Mouse (Mus musculus): ENCODE results near the gene Lcn9. TPM values are rescaled to one million over a fixed set of nuclear protein-coding genes. Genes with fewer than 3 reads are reported as not detected.
"Not testable (repeated sequence)": the region's sequence is repeated elsewhere in the genome, so short reads cannot be mapped to it uniquely, and the experiment has no call there.

Lcn9 gene
- not detected for total RNA-seq (2022)

DNA sequence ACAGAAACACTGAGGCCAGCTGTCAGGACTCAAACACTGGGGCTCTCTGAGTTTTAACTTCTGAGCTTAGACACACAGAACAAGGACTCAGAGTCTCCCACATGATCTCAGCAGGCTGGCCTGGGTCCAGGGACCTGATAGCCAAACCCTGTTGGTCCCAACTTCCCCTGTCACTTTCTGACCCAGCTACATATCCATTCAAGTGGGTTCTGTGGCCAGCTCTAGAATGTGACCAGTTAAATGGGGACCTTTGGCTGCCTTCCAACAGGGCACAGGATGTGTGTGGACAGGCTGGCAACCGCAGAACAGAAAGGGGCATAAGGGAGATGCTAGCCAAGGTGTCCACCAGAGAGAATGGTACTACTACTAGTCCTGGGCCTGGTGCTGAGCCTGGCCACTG, at the start of gene Lcn9:
Lcn9 (plus strand) TSS at position 348 of the 400 bp plus-strand sequence.
- no peak for DNase-seq (ENCODE audit: low spot score)

DNA sequence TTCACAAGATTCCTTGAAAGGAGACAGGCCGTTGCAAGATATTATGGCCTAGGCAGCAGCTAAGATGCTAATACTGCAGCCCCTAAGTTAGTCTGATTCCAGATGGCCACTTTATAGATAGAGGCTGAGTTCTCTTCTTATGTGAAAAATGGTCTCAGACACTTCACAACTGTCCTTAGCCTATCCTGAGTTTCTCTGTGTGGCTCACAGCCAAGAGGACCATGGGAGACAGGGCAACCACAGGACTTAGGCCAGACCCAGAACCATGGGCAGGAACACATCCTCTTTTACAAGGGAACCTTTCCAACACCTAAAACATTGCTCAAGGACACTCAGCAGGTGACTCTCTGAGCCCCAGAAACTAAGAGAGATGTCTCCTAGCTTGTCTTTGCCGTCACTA, 49.4 kb upstream of the Lcn9 start:
- DNase-seq (ENCODE audit: low spot score), result no peak

DNA sequence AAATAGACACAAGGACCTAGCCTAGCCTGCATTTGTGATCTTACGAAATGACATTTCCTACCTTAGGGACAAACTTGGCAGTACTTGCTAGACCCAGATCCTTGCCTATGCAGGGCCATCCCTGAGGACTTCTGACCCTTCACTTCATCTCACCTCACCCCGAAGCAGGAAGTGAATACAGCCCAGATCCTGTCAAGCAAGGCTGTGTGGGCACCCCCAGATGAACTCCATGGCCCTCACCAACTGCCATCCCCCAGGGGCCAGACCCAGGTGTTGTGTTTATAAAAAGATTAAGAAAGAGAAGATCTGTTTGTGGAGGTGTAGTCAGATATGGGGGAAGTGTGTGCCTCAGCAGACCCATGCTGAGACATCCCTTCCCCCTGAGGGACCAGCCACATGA, 48.3 kb upstream of the Lcn9 start:
- no peak for DNase-seq (ENCODE audit: low spot score)

DNA sequence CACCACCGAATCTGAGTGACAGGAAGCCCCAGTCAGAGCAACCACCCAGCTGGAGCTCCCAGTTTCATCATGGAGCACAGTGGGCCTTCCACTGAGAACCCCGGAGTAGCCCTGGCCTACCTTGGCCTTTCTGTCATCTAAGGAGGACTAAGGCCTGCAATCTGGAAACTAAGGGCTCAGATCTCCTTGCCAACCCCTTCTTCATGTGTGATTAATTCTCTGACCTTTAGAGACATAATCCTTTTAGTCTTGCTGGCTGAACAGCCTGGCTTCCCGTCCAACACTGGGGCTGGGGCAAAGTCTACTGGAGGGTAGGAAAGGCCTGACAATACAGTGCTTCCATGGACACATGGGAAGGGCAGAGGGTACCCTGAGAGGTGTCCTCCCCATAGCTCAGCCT, 47.0 kb upstream of the Lcn9 start:
- DNase-seq (ENCODE audit: low spot score), result no peak

DNA sequence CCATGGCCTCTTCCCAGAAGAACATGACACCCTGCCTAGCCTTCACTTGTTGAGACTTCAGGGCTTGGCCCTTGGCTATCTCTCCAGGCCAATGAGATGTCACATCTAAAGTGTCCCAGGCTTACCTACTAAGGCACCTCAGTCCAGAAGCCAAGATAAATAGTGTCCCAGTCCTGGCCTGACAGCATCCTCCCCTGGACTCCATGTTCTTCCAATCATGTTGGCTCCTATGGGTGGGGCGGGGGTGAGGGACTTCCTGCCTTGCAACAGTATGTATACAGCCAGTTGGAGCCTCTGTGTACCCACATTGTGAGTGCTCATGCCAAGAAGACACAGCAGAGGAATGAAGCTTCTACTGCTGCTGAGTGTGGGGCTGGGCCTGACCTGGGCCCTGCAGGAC, 46.2 kb upstream of the Lcn9 start, which contains the start of gene Lcn11:
Lcn11 (plus strand) TSS at position 301 of the 400 bp plus-strand sequence.
- no peak for DNase-seq (ENCODE audit: low spot score)

DNA sequence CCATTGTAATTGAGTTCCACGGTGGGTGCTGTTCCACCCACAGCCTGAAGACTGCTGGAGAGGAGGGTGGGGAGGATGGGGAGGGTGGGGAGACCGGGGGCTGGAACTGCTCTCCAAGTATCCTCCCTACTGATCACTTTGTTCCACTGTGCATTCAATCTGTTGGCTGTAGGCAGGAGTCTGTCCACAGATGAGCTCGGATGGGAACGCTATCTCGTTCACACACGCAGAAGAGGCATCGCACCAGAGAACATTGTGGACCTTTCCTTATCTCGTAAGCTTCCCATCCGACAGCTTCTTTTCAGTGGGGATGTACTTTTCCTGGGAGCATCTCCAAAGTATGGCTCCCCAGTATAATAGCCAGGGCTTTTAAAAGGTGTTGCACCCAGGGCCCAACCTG, 43.9 kb upstream of the Lcn9 start:
- DNase-seq (ENCODE audit: low spot score), result no peak

DNA sequence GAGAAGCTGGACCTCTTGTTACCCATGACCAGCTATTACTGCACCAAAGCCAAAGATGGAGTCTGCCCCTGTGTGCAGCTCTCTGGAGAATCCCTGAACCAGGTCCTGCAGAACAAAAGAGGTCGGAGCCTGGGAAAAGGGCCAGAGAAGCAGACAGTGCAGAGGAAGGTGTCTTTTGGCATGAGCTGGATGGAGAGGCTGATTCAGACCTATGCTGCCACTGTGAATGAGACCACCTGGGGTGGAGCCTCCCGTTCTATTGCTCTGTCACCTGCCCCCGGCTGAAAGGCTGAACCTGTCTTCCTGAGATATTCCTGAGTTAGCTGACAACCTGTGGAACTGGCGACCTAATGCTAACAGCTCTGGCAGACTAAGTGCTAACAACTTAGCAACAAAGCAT, 42.0 kb upstream of the Lcn9 start:
- no peak for DNase-seq (ENCODE audit: low spot score)

DNA sequence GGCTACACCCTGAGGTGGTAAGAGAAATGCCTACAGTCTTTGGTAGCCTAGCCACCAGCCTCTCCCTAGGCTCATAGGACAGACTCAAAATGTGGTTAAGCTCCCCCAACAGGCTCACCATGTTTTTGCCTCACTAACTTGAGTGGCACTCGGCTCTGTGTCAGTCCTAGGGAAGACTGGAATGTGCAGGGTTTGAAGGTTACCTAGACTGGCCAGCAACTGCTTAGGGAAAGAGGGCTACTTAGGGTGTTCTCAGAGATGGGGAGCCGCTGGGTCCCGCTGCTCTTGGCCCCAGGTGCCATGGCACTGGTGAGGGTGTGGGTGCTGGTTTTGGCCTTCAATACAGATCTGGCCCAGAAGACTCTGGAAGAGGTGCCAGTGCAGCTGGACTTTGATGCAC, 41.0 kb upstream of the Lcn9 start, which contains the start of gene Gm13539:
Gm13539 (plus strand) TSS at position 301 of the 400 bp plus-strand sequence.
- no peak for DNase-seq (ENCODE audit: low spot score)

DNA sequence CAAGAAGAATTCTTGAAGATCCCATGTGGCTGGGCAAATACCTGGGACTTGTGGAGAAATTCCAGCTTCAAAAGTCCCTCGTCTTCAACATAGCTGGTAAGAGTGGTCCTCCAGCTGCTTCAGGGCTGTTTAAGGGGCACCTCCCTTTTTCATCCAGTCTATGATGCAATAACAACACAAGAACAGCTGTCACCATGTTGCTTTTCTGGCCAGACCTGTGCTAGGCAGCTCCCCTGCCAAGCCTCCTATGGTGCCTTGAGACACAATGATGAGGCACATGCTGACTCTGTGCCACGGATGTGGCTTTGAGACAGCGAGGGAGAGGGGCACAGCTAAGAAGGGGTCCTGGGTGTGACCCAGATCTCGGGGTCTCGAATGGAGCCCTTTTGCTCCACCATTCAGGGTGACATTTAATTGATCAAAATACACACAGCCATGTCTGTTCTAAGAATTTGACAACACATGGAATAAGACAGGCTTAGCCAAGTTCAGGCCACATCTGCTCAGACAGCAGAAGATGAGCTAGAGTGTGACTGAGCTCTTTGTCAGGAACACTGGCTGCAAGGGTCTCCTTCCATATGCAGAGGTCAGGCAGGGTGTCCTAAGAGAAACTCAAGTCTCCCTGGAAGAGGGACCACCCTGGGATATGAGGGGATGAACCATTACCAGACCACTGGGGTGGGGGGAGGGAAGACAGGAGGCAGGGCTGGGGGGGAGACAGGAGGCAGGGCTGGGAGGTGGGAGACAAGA, 37.2 kb upstream of the Lcn9 start:
- DNase-seq (ENCODE audit: low spot score), result no peak

DNA sequence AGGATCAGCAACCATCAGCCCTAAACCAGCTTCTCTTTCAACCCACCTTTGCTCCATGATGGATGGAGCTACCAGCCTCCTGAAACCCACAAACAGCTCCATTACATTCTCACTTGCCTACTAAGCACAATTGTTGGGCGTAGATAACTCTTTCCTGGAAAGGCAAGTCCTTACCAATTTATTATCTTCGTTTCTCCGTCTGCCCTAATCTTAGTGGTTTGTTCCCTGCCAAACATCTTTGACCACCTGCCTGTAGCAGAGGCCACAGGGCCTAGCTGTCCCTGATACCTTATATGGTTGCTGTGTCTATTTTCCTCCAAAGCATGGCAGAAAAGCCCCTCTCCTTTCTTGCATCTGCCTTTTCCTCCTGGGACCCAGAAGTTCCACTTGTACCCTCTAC, 33.9 kb upstream of the Lcn9 start:
- DNase-seq (ENCODE audit: low spot score), result no peak

DNA sequence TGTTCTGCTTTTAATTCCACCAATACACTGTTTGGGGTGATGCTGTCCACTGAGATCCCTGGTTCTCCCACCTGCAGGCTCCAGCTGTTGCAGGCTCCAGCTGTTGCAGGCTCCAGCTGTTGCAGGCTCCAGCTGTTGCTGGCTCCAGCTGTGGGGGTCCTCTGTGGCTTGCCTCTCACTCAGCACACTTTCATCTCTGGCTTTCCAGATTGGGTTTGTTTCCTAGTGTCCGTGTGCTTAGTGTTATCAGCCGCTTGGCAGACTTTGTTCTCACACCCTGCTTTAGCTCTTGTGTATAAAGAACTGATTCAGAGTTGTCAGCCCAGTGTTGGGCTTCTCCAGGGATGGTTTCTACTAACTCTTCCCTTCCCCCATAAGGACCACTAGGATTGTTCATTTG, 25.3 kb upstream of the Lcn9 start:
- DNase-seq (ENCODE audit: low spot score), result peak; percentile 10

DNA sequence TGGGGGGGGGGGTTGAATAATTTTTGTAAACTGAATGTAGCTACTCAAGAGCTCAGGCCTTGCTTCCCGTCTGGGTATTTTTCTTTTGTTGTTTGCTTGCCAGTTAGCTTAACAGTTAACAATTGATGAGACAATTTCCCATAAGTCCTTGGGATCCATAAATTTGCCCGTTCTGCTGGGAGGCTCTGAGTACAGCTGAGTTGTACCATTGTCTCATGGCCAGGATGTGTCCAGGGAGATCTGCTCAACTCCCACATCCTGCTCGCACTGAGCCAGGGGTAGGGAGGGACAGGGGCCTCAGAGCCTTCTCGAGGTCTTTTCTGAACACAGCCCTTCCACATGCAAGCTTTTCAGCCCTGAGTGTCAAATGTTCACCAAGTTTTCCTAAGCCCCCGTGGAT, 24.9 kb upstream of the Lcn9 start:
- DNase-seq (ENCODE audit: low spot score), result no peak

DNA sequence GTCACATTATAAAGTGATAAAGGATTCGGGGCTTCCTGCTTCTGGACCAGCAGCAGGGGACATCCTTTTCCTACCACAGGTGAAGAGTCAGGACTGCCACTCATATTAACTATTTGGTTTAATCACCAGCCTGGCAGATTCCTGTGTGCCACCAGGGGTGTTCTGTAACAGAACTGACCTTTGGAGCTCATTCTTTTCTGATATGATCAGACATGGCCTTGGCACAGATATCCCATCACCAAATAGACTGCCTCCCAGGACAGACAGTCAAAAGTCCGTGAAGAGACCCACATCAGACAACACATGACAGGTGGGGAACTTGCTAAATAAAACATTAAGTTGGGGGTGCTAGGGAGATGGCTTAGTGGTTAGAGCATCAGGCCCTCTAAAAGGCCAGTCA, 11.2 kb upstream of the Lcn9 start:
- DNase-seq (ENCODE audit: low spot score), result no peak

DNA sequence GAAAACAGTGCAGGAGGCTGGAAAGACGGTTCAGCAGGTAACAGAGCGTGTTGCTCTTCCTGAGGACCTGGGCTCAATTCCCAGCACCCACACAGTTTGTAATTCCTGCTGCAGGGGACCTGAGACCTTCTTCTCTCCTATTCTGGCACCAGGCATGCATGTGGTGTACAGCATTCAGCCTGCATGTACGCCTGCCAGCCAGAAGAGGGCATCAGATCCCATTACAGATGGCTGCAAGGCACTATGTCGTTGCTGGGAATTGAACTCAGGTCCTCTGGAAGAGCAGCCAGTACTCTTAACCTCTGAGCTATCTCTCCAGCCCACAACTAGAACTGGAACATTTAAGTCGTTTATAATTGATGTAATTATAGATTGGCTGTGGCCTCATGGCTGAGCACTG, 9.6 kb upstream of the Lcn9 start:
- DNase-seq (ENCODE audit: low spot score), result no peak

DNA sequence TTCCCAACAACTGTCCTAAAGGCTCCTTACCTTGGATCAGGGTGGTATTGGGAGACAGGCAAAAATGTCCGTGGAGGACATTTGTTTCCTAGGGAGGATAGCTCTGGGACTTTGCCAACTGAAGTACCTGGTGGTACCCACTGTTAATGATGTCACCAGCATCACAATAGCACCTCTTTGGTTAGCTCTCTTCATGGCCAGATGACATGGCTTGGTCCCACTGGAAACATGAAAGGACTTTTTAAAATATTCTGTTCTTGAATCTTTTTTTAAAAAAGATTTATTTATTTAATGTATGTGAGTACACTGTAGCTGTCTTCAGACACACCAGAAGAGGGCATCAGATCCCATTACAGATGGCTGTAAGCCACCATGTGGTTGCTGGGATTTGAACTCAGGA, 7.2 kb upstream of the Lcn9 start, which contains the start of gene Glt6d1:
Glt6d1 (minus strand) TSS at position 101 of the 400 bp plus-strand sequence.
- not testable (repeated sequence) for DNase-seq (ENCODE audit: low spot score)

DNA sequence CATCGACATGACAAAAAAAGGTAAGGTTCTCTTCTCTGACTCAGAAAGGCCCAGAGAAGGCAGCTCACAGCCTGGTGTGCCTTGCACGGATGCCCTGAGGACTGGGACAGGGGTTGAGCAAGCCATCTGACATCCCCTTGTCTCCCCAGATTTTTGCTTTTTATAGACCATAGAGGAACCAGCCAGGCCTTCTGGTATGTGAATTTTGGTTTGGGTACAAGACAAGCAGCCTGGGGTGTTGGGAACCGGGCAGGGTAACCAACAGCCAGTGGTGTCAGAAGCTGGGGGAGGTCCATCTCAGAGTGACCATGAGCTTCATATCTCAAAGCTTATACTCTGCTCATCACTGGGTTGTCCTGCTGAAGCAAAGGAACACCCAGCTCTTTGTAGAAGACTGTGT, 1.8 kb downstream of the Lcn9 start:
- no peak for DNase-seq (ENCODE audit: low spot score)

DNA sequence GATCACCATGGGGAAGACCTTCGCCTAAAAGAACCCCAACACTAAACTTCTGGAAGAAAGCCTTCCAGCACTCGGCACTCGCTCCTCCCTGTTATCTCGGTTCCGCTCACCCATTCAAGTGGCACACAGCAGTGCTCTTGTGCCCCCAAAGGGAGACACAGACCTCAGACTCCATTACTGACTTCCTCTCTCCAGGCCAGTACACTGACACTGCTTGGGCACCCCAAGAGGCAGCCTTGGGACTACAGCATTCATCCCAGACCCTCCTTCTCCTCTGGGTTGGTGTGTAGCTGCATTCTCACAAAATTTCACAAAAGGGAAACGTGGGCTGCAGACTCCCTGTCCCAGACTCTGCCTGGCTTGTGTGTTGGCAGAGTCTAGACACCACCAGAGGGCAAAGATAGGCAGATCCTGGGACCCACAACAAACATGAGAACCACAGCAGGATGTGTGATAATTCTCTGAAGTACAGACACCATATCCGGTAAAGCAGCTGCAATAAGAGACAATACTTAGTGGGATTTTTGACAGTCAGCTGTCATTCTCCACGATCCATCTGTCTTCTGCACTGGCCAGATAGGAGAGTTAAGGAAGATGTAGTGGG, 5.5 kb downstream of the Lcn9 start:
- DNase-seq (ENCODE audit: low spot score), result no peak

DNA sequence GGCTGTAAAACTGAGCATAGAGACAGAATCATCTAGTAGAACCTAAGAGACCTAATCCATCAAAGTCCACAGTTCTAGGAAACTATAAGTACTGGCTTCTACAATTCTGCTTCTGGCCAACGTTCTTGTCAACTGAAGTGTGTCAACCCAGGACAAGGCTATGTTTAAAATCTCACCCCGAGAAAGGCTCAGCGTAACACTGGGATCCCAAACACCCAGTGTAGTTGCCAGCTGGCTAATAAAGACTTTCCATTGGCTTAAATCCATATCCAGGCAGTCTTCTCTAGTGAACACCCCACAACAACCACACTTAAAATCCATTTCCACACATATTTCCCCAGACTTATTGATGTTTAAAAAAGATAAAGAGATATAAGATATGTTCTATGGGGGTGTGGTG, 7.8 kb downstream of the Lcn9 start:
- DNase-seq (ENCODE audit: low spot score), result peak; percentile 38

DNA sequence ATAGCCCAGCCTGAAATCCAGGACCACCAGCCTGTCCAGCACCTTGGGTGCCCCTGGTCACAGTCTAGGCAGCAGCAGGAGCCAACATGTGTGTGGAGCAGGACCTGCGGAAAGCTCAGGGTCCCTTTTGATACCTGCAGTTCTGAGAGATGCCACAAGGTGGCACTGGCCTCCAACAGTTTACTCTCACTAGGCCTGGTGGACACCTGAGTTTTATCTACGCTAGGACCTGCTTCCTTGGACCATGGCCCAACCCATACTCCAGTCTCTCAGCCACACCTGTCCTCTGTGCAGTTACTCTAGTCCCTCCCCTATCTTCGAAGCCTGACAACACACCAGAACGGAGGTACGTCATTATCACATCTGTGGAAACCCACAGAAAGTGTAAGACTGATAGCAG, 13.3 kb downstream of the Lcn9 start:
- peak; percentile 57 for DNase-seq (ENCODE audit: low spot score)

DNA sequence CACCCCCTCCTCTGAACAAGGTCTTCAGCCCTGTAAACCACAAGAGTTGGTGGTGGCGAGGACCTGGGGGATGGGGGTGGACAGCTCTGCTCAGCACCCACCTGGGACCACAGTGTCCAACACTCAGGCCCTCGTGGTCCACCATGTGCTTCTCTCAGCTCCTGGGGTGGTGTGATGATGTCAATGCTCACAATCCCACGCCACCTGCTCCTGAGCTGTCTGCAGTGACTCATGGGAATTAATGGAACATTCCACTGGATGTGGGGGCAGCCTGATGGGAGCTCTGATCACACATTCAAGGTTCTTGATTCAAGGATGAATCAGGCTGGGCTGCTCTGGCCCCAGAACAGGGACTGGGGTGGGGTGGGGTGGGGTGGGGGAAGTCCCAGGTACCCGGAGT, 19.2 kb downstream of the Lcn9 start:
- no peak for DNase-seq (ENCODE audit: low spot score)

DNA sequence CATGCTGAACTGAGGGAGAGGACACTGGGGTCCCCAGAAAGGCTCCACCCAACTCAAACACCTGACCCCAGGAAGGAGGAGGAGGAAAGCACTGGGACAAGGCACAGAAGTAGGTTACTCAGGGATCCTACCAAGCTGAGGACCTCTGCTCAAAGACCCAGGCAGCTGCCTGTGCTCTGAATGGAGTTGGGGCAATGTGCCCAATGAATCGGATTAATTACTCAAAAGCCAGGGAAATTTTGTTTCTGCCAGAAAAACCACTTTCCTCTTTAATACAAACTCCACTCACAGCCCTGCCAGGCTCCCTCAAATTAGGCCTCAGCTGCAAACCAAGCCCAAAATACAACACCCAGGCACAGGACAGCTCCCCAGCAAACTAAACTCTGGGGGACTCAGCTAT, 19.8 kb downstream of the Lcn9 start:
- no peak for DNase-seq (ENCODE audit: low spot score)

DNA sequence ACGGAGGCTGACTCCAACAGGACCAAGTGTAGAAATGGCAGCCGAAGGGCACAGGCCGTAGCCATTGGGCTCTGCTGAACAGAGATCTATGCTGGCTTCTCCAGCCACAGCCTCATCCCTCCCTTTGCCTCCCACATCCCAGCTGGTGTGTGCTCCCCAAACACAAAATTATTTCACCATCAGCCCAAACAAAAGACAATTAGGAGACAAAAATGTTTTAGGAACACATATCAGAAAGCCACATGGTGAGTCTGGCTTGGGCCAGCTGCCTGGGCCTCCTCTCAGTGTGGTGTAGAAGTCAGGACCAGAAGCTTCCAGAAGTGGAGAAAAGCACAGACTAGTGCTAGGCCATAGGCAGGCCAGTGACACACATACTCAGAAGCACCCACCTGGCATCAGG, 21.1 kb downstream of the Lcn9 start:
- no peak for DNase-seq (ENCODE audit: low spot score)

DNA sequence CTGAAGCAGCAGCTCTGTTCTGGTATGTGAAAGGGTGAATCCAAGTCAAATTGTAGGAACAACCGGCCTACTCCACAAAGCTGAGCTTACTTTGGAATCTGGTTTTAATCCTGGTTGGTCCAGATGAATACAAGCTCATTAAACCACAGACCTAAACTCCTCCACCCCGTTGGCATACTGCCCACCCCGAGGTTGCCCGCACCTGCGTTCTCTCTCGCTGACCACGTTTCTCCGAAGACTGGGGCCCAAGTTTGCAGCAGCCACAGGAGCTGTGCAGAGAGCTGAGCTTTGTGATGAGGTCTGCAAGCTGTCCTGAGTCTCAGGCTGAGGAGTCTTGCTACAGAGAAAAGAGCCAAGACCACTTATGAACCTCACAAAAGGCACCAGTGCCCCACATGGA, 23.6 kb downstream of the Lcn9 start:
- DNase-seq (ENCODE audit: low spot score), result no peak

DNA sequence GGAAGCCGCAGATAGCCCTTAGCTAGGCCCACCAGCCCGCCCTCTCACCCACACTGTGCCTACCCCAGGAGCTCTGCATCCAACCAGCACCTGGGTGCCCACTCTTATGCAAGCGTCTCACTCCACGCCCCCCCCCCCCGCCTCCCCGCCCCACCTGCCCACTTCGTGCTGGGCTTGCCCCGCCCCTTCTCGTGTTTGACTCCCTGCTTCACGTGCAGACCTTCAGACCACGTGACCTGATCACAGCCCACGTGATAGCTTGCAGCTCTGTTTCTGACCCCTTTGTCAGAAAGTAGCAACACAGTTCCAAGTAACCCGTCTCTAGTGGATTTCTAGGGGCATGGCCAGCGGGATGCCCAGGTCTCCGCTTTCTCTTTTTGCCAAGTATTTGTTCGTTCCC, 24.3 kb downstream of the Lcn9 start, which contains the start of gene Sohlh1:
Sohlh1 (minus strand) TSS at position 23 of the 400 bp plus-strand sequence.
- DNase-seq (ENCODE audit: low spot score), result no peak
